Mouse (Mus musculus): Measurements from ENCODE around the gene Prkag1. TPM values are rescaled to one million over a fixed set of nuclear protein-coding genes. Genes with fewer than 3 reads are reported as not detected.
"Not testable (repeated sequence)": the region's sequence is repeated elsewhere in the genome, so short reads cannot be mapped to it uniquely, and the experiment has no call there.

Prkag1 gene
- polyA plus RNA-seq, 1 experiment from 2014 or later = 113 TPM

DNA sequence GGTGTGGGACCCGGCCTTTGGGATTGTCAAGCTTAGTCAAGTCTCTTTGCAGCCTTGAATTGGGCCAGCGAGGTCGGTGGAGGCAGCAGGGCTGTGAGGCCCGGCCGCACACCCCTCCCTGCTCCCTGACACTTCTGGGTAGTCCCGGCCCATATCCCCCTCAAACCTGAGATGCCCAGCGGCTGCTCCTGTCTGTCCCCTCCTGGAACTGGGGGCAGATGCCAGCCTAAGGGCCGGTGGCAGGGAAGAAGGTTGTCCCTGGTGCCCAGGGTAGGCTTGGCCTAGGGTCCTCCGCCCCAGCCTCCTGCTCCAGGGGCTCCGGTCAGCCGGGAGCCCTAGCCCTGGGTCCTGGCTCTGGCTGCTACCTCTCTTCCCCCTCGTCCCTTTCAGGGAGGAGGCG lies 2.7 kb upstream of the Prkag1 start:
- H3K27ac ChIP-seq = no peak overlapping the region
- H3K4me3 ChIP-seq = no peak overlapping the region
- H3K36me3 ChIP-seq = peaks cover 61% of the 10 kb centered on the region
- H3K4me2 ChIP-seq = no peak overlapping the region
- peaks cover 22% of the 10 kb centered on the region for H3K4me1 ChIP-seq
- no peaks in the 10 kb centered on the region for H3K27me3 ChIP-seq
- H3K9me3 ChIP-seq = no peaks in the 10 kb centered on the region
- ATAC-seq (ENCODE audit: borderline replicate concordance, extremely low read depth, low FRiP score, low TSS enrichment) = no peak
- 81% methylated on average over 13 of the region's 13 CpGs for WGBS
- H3K9ac ChIP-seq = no peak overlapping the region

DNA sequence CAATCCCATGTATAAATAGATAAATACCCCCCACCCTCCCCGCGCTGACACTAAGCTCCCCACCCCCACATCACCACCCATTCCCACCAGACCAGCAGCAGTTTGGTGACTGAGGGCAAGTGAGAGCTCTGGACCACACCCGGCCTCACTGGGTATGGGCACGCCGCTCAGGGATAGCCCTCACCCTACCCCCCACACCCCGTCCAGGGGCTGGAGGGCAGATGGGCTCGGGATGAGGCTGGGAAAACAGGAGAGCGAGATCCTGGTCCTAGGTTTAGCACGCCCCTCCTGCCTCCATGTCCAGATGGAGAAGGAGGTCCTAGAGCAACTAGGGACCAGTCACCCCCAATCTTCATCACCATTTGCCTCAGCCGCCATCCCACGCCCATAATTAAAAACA lies 2.0 kb upstream of the Prkag1 start:
- Histone ChIP-seq H3K9me3 (no peaks in the 10 kb centered on the region), H3K4me2 (no peak overlapping the region), H3K4me1 (peaks cover 24% of the 10 kb centered on the region), H3K27ac (no peak overlapping the region), H3K27me3 (no peaks in the 10 kb centered on the region), H3K36me3 (peaks cover 53% of the 10 kb centered on the region), H3K9ac (no peak overlapping the region), H3K4me3 (no peak overlapping the region)
- WGBS = 89% methylated on average over 11 of the region's 11 CpGs
- ATAC-seq (ENCODE audit: borderline replicate concordance, extremely low read depth, low FRiP score, low TSS enrichment) = no peak

DNA sequence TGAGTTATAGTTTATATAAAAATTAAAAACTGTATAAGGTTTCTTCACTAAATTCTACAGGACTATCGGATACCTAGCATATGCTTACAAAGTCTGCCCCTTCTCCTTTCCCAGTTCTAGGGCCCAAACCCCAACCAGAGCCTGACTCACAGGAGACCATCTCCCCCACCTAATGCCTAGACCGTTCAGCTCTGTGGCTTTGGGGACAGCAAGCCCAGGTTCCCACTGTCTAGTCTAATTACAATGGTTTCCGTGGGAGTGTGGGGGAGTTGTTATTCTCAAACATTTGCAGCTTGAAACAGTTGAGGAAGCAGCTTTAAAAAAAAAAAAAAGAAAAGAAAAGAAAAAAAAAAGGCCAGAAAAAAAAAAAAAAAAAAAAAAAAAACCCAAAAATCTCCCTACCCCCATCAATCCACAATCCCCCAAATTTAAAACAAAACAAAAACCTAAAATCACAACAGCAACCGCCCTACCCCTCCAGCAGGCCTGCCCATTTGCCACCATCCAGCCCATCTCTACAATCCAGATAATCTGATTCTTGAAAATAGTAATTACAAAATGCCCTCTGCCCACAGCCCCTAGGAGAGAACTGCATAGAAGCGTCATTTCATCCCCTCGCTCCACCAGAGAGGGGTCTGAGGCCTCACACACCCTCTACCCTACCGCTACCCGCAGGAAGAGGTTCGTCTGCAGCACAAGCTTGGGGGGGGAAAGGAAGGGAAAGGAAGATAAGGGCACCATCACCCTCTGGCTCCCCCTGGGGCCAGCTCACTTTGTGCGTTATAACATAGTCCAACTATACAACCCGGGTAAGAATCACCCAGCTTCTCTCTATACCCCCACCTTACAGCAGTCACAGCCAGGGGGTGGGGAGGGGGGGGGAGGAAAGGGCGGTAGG lies 1.1 kb upstream of the Prkag1 start:
- no peaks in the 10 kb centered on the region for H3K9me3 ChIP-seq
- H3K36me3 ChIP-seq = peaks cover 47% of the 10 kb centered on the region
- peak overlapping the region; percentile 72; the same call in 1 of the 2 replicates for H3K4me3 ChIP-seq
- 48% methylated on average over 12 of the region's 12 CpGs for WGBS
- no peak for ATAC-seq (ENCODE audit: borderline replicate concordance, extremely low read depth, low FRiP score, low TSS enrichment)
- H3K4me2 ChIP-seq = peak overlapping the region; percentile 58
- peaks cover 24% of the 10 kb centered on the region for H3K4me1 ChIP-seq
- no peak overlapping the region for H3K9ac ChIP-seq
- peak overlapping the region; percentile 95 for H3K27ac ChIP-seq
- no peaks in the 10 kb centered on the region for H3K27me3 ChIP-seq

DNA sequence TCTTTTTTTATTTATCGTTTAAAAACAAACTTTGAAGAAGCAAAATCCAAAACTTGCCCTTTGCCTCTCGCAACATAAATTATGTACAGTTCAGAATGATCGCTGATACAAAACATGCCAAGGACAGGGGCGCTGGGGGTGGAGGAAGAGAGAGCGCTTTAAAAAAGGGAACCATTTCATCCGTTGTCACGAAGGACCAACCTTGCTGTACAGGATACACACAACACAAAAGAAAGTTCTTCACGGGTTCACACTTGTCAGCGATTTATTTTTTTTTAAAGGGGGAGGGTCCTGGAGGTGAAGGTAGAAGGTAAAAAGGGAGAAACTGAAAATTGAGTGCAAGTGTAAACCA lies 339 bp upstream of the Prkag1 start:
- Histone ChIP-seq H3K27me3 (no peaks in the 10 kb centered on the region), H3K27ac (peak overlapping the region; percentile 95), H3K9ac (peak overlapping the region; percentile 72; the same call in 1 of the 2 replicates), H3K9me3 (no peaks in the 10 kb centered on the region), H3K4me3 (peak overlapping the region; percentile 72), H3K36me3 (peaks cover 40% of the 10 kb centered on the region), H3K4me2 (peak overlapping the region; percentile 58), H3K4me1 (peaks cover 24% of the 10 kb centered on the region)
- peak; percentile 43 for ATAC-seq (ENCODE audit: borderline replicate concordance, extremely low read depth, low FRiP score, low TSS enrichment)
- 12% methylated on average over 9 of the region's 9 CpGs for WGBS

DNA sequence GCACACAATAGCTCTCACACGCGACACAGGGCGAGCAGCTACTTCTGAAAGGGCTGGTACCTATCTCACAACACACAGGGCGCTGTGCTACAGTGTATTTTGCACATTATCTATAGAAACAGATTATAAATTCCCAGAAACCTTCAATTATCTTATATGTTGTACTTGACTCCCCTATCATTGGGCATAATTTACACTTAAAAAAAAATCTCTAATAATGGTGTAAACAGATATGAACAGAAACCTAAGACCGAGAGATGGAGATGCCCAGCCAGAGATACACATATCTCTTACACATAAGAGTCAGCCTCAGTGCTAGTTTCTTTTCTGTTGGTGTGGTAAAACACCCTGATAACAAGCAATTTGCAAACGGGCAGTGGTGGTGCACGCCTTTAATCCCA lies 3.7 kb downstream of the Prkag1 start:
- ATAC-seq (ENCODE audit: borderline replicate concordance, extremely low read depth, low FRiP score, low TSS enrichment) = no peak
- WGBS = 85% methylated on average over 7 of the region's 7 CpGs
- no peak overlapping the region for H3K4me2 ChIP-seq
- H3K4me3 ChIP-seq = no peak overlapping the region
- H3K9me3 ChIP-seq = no peaks in the 10 kb centered on the region
- peaks cover 22% of the 10 kb centered on the region for H3K4me1 ChIP-seq
- H3K27ac ChIP-seq = no peak overlapping the region
- H3K9ac ChIP-seq = no peak overlapping the region
- no peaks in the 10 kb centered on the region for H3K27me3 ChIP-seq
- H3K36me3 ChIP-seq = peaks cover 31% of the 10 kb centered on the region

DNA sequence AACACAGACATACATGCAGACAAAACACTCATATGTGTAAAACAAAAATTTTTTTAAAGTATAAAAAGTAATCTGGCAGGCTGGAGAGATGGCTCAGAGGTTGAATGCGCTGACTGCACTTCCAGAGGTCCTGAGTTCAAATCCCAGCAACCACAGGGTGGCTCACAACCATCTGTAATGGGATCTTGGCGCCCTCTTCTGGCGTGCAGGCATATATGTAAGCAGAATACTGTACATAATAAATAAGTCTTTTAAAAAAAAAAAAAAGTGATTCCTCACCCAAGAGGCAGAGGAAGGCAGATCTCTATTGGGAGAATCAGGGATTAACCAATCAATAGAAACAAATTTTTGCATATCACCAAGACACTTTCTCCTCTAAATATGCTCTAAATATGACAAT lies 7.9 kb downstream of the Prkag1 start:
- Histone ChIP-seq H3K4me1 (no peaks in the 10 kb centered on the region), H3K9ac (no peak overlapping the region), H3K4me2 (no peak overlapping the region), H3K36me3 (peaks cover 39% of the 10 kb centered on the region), H3K4me3 (no peak overlapping the region), H3K27me3 (no peaks in the 10 kb centered on the region), H3K9me3 (no peaks in the 10 kb centered on the region), H3K27ac (no peak overlapping the region)
- 64% methylated on average over 3 of the region's 3 CpGs for WGBS
- ATAC-seq (ENCODE audit: borderline replicate concordance, extremely low read depth, low FRiP score, low TSS enrichment) = no peak

DNA sequence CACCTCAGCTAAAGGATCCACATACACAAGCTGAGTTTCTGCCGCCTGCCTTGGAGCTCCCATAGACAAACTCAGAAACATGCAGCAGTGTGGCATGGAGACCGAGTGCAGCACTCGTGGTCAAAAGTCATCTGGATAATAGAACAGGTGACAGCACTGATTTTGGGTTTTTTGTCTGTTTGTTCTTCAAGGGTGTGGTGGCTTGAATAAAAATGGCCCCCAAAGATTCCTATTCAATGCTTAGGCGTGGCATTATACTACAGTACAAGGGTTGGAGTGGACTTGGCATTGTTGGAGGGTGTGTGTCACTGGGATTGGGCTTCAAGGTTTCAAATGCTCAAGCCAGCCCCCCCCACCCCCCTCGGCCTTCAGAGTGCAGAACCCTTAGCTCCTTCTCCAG lies 9.2 kb downstream of the Prkag1 start:
- no peaks in the 10 kb centered on the region for H3K27me3 ChIP-seq
- H3K9ac ChIP-seq = no peak overlapping the region
- ATAC-seq (ENCODE audit: borderline replicate concordance, extremely low read depth, low FRiP score, low TSS enrichment) = no peak
- 88% methylated on average over 5 of the region's 5 CpGs for WGBS
- H3K4me2 ChIP-seq = no peak overlapping the region
- no peak overlapping the region for H3K27ac ChIP-seq
- peaks cover 37% of the 10 kb centered on the region for H3K36me3 ChIP-seq
- no peaks in the 10 kb centered on the region for H3K9me3 ChIP-seq
- no peak overlapping the region for H3K4me3 ChIP-seq
- H3K4me1 ChIP-seq = no peaks in the 10 kb centered on the region

DNA sequence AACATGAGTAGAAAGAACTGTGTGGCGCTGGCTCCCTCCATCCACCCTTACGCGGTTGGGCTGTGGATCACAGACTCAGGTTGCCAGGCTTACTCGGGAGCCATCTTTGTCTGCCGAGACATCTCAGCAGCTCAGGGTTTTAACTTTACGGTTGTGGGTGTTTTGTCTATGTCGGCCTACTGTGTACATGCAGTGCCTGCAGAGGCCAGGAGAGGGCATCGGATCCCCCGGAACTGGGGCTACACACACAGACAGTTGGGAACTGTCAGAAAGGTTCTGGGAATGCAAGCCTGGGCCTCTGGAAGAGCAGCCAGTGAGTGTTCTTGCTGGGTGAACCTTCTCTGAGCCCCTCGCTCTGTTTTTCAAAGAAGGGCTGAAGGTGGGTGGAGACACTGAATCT lies 9.9 kb downstream of the Prkag1 start:
- H3K4me1 ChIP-seq = no peaks in the 10 kb centered on the region
- ATAC-seq (ENCODE audit: borderline replicate concordance, extremely low read depth, low FRiP score, low TSS enrichment) = no peak
- H3K4me2 ChIP-seq = no peak overlapping the region
- no peak overlapping the region for H3K27ac ChIP-seq
- H3K27me3 ChIP-seq = no peaks in the 10 kb centered on the region
- peaks cover 45% of the 10 kb centered on the region for H3K36me3 ChIP-seq
- H3K4me3 ChIP-seq = no peak overlapping the region
- H3K9ac ChIP-seq = no peak overlapping the region
- no peaks in the 10 kb centered on the region for H3K9me3 ChIP-seq
- 38% methylated on average over 10 of the region's 10 CpGs for WGBS

DNA sequence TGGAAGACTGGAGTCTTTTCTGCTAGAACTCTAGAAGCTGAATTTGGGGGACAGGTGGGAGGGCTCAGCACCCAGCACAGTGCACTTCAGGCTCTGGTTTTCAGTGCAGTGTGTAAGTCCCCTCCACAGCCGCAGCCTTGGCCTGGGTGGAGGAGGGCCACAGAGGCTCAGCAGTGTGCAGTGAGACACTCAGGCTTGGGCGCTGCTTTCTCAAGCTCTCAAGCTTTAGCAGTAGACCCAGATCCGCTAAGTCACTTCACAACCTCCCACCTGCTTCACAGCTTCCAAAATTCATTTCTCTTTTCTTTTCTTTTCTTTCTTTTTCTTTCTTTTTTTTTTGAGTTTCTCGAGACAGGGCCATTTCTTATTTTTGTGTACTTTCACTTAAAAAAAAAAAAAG lies 10.4 kb downstream of the Prkag1 start:
- Histone ChIP-seq H3K36me3 (peaks cover 45% of the 10 kb centered on the region), H3K4me2 (no peak overlapping the region), H3K4me3 (no peak overlapping the region), H3K9ac (no peak overlapping the region), H3K9me3 (no peaks in the 10 kb centered on the region), H3K27ac (no peak overlapping the region), H3K4me1 (no peaks in the 10 kb centered on the region), H3K27me3 (no peaks in the 10 kb centered on the region)
- no peak for ATAC-seq (ENCODE audit: borderline replicate concordance, extremely low read depth, low FRiP score, low TSS enrichment)
- 82% methylated on average over 4 of the region's 4 CpGs for WGBS

DNA sequence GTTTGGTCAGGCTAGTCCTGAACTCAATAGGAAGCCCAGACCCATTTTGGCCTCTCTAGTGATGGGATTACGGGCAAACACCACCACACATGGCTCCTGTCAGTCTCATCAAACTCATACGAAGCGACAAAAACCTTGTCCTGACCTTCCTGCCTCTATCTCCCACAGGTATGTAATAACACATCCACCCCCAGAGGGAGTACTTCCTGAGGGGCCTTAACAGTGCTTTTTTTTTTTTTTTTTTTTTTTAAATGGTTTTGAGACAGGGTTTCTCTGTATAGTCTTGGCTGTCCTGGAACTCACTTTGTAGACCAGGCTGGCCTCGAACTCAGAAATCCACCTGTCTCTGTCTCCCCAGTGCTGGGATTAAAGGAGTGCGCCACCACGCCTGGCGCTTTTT lies 13.2 kb downstream of the Prkag1 start:
- Histone ChIP-seq H3K9ac (no peak overlapping the region), H3K4me2 (no peak overlapping the region), H3K9me3 (no peaks in the 10 kb centered on the region), H3K27ac (no peak overlapping the region), H3K36me3 (peaks cover 43% of the 10 kb centered on the region), H3K27me3 (no peaks in the 10 kb centered on the region), H3K4me1 (no peaks in the 10 kb centered on the region), H3K4me3 (no peak overlapping the region)
- no peak for ATAC-seq (ENCODE audit: borderline replicate concordance, extremely low read depth, low FRiP score, low TSS enrichment)
- WGBS = 91% methylated on average over 7 of the region's 7 CpGs

DNA sequence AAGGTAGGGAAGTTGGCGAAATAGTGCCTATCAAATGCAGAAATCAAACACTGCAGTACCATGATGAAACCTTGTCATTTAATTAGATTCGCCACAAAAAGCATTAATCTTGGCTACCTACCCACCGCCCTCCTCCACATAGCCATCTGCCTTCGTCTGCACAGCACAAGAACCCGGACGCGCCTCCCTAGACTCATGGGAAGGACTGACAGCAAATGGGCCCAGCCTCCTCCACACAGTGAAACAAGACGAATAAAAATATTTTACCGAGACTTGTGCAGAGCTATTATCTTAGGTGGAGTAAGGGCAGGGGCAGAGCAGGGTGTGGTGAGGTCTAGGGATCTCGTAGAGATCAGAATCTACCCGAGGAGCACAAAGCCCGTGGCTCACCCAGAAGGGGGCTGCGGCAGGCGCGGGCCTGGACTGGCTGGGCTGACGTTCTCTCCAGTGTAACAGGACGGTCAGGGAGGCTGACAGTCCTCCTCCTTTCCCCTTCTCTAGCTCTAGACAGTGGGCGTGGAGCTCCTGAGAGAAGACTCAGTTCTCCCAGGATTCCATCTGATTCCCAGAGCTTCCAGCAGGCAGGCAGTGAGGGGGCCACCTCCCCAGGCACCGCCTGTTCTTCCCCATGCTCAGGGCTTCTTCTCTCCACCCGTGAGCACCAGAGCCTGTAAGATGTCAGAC lies 18.4 kb downstream of the Prkag1 start:
- Histone ChIP-seq H3K4me1 (peaks cover 12% of the 10 kb centered on the region), H3K9ac (no peak overlapping the region), H3K4me3 (no peak overlapping the region), H3K27me3 (peaks cover 24% of the 10 kb centered on the region), H3K27ac (no peak overlapping the region), H3K4me2 (no peak overlapping the region), H3K9me3 (no peaks in the 10 kb centered on the region), H3K36me3 (peaks cover 52% of the 10 kb centered on the region)
- 88% methylated on average over 20 of the region's 20 CpGs for WGBS
- no peak for ATAC-seq (ENCODE audit: borderline replicate concordance, extremely low read depth, low FRiP score, low TSS enrichment)

DNA sequence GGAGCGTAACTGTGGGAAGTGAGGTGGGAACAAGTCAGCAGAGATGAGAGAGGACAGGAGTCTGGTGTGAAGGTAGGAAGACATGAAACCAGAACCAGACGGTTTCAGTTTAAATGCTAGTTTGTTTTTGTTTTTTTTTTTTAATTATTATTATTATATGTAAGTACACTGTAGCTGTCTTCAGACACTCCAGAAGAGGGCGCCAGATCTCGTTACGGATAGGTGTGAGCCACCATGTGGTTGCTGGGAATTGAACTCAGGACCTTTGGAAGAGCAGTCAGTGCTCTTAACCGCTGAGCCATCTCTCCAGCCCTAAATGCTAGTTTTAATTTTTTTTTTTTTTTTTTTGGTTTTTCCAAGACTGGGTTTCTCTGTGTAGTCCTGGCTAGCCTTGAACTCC lies 21.1 kb downstream of the Prkag1 start:
- H3K4me2 ChIP-seq; H3K9me3 ChIP-seq; H3K4me3 ChIP-seq; ATAC-seq (ENCODE audit: borderline replicate concordance, extremely low read depth, low FRiP score, low TSS enrichment); H3K9ac ChIP-seq; H3K27ac ChIP-seq: not testable (repeated sequence)
- Histone ChIP-seq H3K27me3 (peaks cover 50% of the 10 kb centered on the region), H3K4me1 (peaks cover 36% of the 10 kb centered on the region), H3K36me3 (peaks cover 38% of the 10 kb centered on the region)
- 70% methylated on average over 6 of the region's 6 CpGs for WGBS

All from lung, embryonic 15.5 days (tissue).